Mouse (Mus musculus) thymus, postnatal 4 days (tissue): ENCODE measurements at regions not wholly inside any gene's neighbourhood (a gene's known extent, or its start where the extent isn't known, plus 50 kb on each side); places are given as distances from the start of the nearest gene placed in this dataset.

Source experiments
- DNase-seq: peaks from one replicate; pipeline ENCODE4 v3.0.0; 2021

DNA sequence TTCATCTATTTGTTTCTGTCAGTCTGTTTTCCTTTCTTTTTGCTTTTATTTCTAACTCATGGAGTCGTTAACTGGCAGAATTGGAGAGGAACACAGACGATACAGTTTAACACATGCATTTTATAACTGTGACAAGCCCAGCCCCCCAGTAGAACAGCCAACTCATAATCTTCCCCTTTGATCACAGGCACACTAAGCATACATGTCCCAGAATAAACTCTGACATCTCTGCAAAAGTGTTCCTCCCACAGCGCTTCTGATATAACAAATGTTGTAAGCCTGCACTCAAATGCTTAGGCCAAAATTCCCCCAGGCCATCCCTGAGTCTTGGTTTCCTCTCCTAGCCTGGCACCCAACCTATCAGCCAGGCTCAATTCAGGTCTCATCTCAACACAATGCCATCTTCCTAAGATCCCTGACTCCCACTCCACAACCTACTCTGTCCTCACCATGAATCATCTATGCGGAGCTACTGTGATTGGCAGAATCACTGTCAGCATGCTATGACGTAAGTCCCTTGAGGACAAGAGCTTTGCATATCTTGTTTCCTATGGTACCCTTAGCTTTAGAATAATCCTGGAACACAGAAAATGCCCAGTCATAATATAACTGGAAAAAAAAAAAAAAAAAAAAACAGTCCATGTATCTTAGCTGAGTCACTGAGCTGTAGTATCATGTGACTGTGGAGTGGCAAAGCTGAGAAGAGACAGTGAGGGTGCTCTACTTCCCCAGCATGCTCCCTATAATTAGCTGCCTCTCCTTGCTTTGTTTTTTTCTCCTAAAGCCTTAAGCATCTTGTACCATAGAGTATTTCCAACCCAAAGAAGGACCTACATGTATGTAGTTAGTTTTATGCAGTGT is 146.7 kb downstream of the Plk2 start:
- no peak for DNase-seq

DNA sequence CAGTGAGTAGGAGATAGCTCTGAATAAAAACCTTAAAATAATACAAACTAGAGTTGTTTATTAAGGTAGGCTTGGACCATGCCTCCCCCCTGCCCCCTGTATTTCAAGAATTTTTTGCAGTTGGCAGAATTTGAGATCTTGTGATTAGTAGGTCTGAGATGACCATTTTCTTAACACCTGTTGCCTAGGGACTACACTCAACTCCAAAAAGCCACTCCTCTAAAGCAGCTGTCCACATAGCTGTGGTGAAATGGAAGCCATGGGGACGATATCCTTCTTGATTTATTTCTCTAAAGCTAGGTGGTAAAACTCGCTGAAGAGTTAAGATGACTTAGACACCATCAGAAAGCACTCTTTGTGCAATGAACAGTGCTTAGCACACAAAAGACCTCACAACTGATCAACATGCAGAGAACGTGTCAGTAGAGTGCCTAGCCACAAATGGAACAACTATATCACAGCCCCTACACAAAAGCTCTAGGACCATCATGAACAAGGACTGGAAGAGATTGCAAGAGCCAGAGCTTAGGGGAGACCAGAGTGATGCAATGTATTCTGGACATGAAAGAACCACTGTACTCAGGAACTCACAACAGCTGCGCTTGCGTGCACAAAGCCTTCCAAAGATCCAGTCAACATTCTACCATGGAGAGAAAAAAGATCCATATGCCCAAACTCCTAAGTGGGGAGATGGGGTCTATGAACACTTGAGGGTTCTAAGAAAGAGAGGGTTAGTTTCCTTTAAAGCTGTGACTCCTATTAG is 147.6 kb downstream of the Plk2 start:
- no peak for DNase-seq

- no peak for DNase-seq
These were observed 150.6 kb downstream of the Plk2 start for GRCm38 (mm10) chr13:110545454-110545853.

GRCm38 (mm10) chr13:110555529-110556319 is 160.9 kb downstream of the Plk2 start:
- no peak for DNase-seq

GRCm38 (mm10) chr13:110556355-110557095 is 161.7 kb downstream of the Plk2 start:
- DNase-seq, result no peak

DNA sequence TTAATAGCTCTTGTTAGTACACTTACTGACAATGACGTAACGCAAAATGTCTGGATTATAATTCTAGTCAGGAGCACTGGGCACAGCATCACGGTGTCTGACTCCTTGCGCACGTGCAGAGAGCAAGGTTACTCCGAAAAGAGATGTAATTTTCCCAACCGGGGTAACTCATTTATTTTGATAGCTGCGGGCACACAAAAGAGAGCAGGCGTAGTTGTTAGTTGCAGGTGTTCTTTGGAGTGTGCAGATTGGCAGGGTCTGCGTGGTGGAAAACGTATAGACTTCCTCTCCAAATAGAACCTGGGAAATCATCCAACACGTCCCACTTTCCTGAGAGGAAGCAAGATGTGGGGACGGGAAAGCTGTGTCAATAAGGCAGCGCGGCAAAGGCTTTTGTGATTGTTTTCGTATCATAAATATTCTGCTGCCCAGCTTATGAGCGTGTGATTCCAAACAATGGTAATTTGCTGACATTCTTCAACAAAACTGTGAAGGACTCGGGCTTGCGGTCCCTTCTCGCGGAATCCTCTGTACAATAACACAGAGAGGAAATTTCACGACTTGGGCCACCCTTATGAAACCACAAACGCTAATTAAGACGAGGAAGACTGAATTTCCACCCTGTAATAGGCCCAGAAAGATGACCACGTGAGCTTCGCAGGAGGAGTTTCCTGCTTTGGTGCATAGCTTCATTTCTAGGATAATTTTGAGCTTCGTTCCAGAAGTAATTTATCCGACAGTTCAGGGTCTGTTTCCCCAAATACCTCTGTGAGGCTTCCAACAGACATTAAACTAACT is 163.3 kb downstream of the Plk2 start:
- DNase-seq, result no peak

GRCm38 (mm10) chr13:110560566-110560965 is 165.7 kb downstream of the Plk2 start:
- DNase-seq, result no peak

DNA sequence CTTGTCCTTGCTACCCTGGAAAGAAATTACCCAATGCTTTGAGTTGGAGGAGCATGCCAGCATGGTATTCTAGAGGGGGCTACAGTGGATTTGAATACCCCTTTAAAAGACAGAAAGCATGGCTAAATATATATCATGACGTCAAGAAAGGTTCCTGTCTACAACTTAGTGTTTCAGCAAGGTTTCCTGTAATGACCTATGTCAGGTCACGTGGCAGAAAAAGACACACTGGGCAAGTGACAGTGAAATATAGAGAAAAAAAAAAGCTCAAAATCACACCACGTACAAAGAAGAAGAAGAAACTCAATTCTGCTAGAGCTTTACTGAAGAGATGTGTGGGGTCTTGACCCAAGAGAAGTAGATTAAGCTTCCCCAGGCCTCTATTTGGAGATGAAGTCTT is 167.7 kb downstream of the Plk2 start:
- DNase-seq, result no peak

GRCm38 (mm10) chr13:110562902-110563301 is 168.1 kb downstream of the Plk2 start:
- no peak for DNase-seq

DNA sequence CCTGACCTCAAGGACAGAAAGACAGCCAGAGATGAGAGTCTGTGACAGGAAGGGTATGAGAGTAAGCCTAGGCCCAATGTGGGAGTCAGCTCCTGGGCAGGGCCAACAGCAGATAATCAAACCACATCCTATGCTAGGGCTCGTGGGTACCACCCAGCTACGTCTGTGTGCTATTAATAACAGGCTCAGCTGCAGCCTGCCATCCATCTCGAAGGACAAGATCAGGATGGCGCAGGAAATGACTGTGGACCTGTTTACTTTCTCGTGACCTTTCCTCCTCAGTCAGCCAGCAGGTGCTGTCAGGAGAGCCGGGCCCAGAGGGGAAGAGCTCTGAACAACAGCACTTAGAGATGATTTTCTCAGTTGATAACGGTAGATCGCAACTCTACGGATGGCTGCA is 169.1 kb downstream of the Plk2 start:
- peak; percentile 45 for DNase-seq

DNA sequence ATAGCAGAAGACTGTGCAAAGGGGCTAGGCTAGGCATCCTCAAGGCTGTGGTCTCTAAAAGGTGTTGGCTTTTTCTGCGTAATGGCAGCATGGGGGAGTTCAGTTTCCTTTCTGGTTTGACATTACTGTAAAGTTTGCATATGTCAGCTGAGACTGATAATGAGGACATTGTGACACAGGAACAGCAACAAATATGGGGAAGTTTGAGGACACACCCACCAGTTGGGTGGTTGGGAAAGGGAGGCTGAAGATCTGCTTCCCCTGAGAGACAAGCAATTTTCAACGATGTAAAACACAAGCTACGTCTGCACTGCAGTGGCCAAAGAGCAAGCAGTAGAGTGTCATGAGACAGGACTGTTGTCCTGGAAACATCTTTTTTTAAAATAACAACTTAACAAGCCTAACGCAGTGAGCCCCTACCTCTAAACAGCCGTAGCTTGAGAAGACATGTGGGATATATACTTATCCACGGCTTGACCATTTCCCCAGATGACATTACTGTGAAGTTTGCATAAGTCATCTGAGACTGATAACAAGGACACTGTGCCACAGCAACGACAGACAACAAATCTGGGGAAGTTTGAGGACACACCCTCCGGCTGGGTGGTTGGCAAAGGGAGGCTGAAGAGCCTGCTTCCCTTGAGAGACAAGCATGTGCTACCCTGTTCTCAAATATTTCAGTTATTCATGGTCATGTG is 173.8 kb downstream of the Plk2 start:
- no peak for DNase-seq

DNA sequence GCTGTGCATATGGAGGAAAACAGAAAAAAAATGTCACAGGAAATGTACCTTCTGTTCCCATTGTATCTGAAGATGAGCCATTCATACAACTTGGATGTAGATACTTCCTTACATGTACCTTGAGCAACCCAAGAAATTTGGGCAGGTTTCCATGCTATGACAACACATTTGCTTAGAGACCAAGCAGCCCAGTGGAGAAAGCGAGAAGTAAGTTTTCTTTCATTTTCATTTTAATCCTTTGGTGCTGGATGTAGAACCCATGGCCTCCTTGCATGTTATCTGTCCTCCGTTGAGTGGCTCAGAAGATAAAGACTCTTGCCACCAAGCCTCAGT is 174.3 kb downstream of the Plk2 start:
- DNase-seq, result no peak

- DNase-seq, result no peak
These were observed 175.5 kb downstream of the Plk2 start for GRCm38 (mm10) chr13:110570386-110570785.

- DNase-seq, result no peak
These were observed 178.7 kb downstream of the Plk2 start for GRCm38 (mm10) chr13:110573360-110574065.

DNA sequence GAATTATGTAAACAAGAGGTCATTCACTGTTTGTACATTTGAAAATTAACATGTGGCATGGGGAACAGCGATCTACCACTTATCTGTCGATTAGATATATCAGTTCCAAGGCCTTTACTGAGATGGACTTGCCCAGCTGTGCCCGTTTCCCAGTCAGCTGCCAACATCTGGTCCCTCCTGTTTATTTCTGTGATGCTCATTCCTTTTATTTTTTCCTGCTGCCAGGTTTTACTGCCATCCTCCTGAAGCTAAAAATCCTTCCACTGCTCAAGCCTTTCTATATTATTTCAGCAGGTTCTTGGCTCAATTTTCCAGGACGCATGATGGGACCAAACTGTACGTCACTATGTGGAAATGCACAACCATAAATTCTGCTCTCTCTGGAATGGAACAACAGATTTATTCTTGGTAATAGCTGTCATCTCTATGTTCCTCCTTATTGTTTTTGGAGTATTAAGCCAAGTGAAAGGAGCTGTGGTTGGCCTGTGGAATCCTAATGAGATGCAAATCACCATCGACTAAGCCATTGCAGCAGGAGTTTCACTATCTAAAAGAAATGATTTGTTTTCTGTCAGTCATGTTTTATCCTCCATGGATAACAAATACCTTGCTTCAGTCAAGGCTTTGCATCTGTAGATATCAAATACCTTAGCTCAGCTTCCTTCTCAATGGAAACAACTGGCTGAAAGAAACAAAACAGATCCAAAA is 180.1 kb downstream of the Plk2 start:
- DNase-seq, result no peak

DNA sequence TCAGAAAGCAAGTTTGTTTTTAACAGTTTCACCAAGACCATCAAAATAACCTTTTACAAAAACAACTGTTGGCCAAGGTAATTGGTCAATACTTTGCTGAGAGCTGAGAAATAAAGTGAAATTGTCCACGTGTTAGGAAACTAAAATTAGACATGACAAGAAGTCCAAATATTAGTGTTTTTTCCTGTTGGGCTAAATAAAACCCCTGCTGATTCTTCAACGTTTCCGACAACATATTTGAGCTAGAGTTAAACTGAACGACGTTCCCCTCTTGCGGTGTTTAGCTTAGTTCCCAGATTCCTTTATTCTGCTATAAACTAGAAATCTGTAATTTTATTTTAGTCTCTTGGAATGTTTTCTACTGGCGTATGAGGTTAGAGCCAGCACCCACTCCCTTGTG is 183.3 kb downstream of the Plk2 start:
- no peak for DNase-seq

- no peak for DNase-seq
These were observed 185.3 kb downstream of the Plk2 start for GRCm38 (mm10) chr13:110580166-110580565.

DNA sequence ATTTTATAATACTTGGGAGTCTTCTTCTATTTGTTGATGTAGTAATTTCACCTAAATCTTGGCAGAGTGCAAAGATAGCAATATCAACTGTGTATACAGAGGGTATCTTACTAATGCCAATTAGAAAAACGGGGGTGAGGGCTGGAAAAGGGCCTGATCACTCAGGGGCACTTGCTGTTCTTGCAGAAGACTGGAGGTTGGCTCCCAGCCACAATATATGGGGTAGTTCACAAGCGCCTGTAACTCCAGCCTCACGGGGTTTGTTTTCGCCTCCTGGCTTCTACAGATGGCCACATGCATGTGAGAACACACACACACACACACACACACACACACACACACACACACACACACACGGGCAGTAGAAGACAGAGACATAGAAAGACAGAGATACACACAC is 185.7 kb downstream of the Plk2 start:
- no peak for DNase-seq

- no peak for DNase-seq
These were observed 189.9 kb downstream of the Plk2 start for GRCm38 (mm10) chr13:110584765-110585164.

DNA sequence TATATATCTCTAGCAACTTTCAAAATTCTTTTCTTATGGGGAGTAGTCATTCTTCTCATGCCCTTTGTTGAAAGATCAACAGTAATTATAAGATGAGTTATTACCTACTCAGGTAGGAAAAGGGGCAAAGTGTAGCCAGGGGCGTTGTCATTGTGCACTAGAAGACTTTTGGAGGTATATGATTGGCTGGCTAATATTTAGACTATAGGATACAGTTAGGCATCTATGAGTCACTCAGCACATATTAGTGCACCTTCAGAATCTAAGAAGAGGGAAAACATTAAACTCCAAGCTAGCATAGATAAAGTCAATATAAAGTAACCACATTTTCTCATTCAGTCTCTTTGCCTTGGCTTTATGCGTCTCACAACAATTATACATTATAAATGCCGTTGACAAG is 199.8 kb downstream of the Plk2 start:
- no peak for DNase-seq
